Mouse (Mus musculus) spleen, adult 2 months (tissue): Measurements from ENCODE around the gene Adcyap1r1.

ENCODE experiments used
- CTCF ChIP-seq: fragments of 200-500 bp; IDR thresholded peaks from 2 replicates; pipeline ENCODE4 v1.5.1; 2011; ENCODE audit warnings: mild to moderate bottlenecking, inconsistent platforms; ENCODE audit not compliant: insufficient read depth, insufficient read length, insufficient replicate concordance; ENCODE audit errors: extremely low read depth
- POLR2A ChIP-seq: fragments of 200-500 bp; IDR thresholded peaks from 2 replicates; pipeline ENCODE4 v1.6.1; 2011; ENCODE audit warnings: low read depth, low read length, inconsistent platforms

- no peak for TF ChIP-seq POLR2A
- no peak for TF ChIP-seq CTCF
These were observed 17.4 kb upstream of the Adcyap1r1 start for GRCm38 (mm10) chr6:55434360-55434759.
